Mouse (Mus musculus): ENCODE data around the gene Tmem35b. TPM values are rescaled to one million over a fixed set of nuclear protein-coding genes. Genes with fewer than 3 reads are reported as not detected.
A peak's percentile ranks its signal among the peaks of the same experiment; 100 is the strongest.

The Tmem35b gene
- total RNA-seq, 1 experiment: 3.7 TPM

- H3K9ac ChIP-seq (ENCODE audit: insufficient read depth, low read depth, low read length, poor library complexity, severe bottlenecking): no peak overlapping the region
- H3K27ac ChIP-seq (ENCODE audit: insufficient read depth, low read depth, low read length, poor library complexity, severe bottlenecking): no peak overlapping the region
- TF ChIP-seq ZNF384 (IDR thresholded peaks at IDR 0.05; ENCODE audit: low read depth, low read length) (no peak), HCFC1 (IDR thresholded peaks at IDR 0.05; ENCODE audit: borderline replicate concordance, insufficient read depth, low read length) (no peak), ZC3H11A (IDR thresholded peaks at IDR 0.05; ENCODE audit: borderline replicate concordance, low read depth, low read length) (no peak), CHD2 (IDR thresholded peaks at IDR 0.05; ENCODE audit: low read depth, low read length) (no peak), MAFK (IDR thresholded peaks at IDR 0.05; ENCODE audit: insufficient read depth, low read depth, low read length) (no peak)
- no peaks in the 10 kb centered on the region for H3K9me3 ChIP-seq (ENCODE audit: control insufficient read depth, insufficient read depth, low read depth, low read length)
- in situ Hi-C loops (cut with MboI; ENCODE audit: low sequenced_read_pairs in 2 of 2, unreplicated experiment in 2 of 2): no loop called here
- DNase-seq (ENCODE audit: low read depth, low spot score): no peak
- peaks cover 5 to 14% of the 10 kb centered on the region in 2 experiments for H3K4me1 ChIP-seq (ENCODE audit: control insufficient read depth in 2 of 2, insufficient read depth in 2 of 2, low read length in 2 of 2, poor library complexity in 1 of 2)
- no peak overlapping the region for H3K4me3 ChIP-seq (ENCODE audit: insufficient read depth in 1 of 2, low read depth in 1 of 2, low read length in 2 of 2, poor library complexity in 1 of 2, severe bottlenecking in 1 of 2)
- no peaks in the 10 kb centered on the region for H3K36me3 ChIP-seq (ENCODE audit: control insufficient read depth, insufficient read depth, low read length, poor library complexity, severe bottlenecking)
Observed at GRCm38 (mm10) chr4:127134687-127135086, 11.2 kb downstream of the Tmem35b start.

DNA sequence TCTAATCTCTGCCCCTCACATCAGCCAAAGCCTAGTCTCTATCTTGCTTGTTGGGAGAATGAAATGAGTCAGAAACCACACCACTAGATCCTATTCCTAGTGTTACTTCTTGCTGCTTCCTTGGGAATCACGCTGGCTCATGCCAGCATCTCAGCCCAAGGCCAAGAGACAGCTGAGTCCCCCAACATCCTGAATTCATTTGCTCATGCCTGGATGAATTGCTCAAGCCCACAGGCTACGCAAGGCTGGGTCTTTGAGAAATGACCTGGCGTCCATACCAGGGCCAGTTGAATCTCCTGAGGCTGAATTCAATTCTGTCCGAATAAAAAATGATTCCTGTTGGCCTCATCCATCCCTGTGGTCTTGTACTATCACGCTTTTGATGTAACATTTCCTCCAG is 14.1 kb downstream of the Tmem35b start:
- DNase-seq (ENCODE audit: low read depth, low spot score): no peak
- Histone ChIP-seq H3K36me3 (ENCODE audit: control insufficient read depth, insufficient read depth, low read length, poor library complexity, severe bottlenecking) (no peaks in the 10 kb centered on the region), H3K4me1 (ENCODE audit: control insufficient read depth in 2 of 2, insufficient read depth in 2 of 2, low read length in 2 of 2, poor library complexity in 1 of 2) (peaks cover 5 to 16% of the 10 kb centered on the region in 2 experiments), H3K27ac (ENCODE audit: insufficient read depth, low read depth, low read length, poor library complexity, severe bottlenecking) (no peak overlapping the region), H3K9ac (ENCODE audit: insufficient read depth, low read depth, low read length, poor library complexity, severe bottlenecking) (no peak overlapping the region), H3K4me3 (ENCODE audit: insufficient read depth in 1 of 2, low read depth in 1 of 2, low read length in 2 of 2, poor library complexity in 1 of 2, severe bottlenecking in 1 of 2) (no peak overlapping the region), H3K9me3 (ENCODE audit: control insufficient read depth, insufficient read depth, low read depth, low read length) (no peaks in the 10 kb centered on the region)
- in situ Hi-C loops (cut with MboI; ENCODE audit: low sequenced_read_pairs in 2 of 2, unreplicated experiment in 2 of 2): no loop called here
- TF ChIP-seq MAFK (IDR thresholded peaks at IDR 0.05; ENCODE audit: insufficient read depth, low read depth, low read length) (no peak), ZC3H11A (IDR thresholded peaks at IDR 0.05; ENCODE audit: borderline replicate concordance, low read depth, low read length) (no peak), ZNF384 (IDR thresholded peaks at IDR 0.05; ENCODE audit: low read depth, low read length) (no peak), HCFC1 (IDR thresholded peaks at IDR 0.05; ENCODE audit: borderline replicate concordance, insufficient read depth, low read length) (no peak), CHD2 (IDR thresholded peaks at IDR 0.05; ENCODE audit: low read depth, low read length) (no peak)

DNA sequence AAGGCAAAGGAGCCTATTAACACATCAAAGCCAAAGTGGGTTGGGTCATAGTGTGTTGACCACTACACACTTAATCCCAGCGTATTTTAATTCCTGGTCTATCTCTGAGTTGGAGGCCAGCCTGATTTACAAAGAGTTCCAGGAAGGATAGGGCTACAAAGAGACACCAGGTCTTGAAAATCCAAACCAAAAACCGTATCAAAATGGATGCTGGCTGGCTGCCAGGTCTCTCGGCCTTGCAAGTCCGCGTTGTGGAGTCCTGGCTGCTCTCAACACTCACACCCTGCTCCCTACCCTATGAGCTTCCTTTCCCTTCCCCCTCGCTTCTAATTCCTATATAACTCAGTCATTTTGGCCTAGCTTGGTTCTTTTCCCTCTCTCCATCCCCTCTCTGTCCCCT is 15.0 kb downstream of the Tmem35b start:
- TF ChIP-seq CHD2 (IDR thresholded peaks at IDR 0.05; ENCODE audit: low read depth, low read length) (no peak), ZNF384 (IDR thresholded peaks at IDR 0.05; ENCODE audit: low read depth, low read length) (no peak), ZC3H11A (IDR thresholded peaks at IDR 0.05; ENCODE audit: borderline replicate concordance, low read depth, low read length) (no peak), MAFK (IDR thresholded peaks at IDR 0.05; ENCODE audit: insufficient read depth, low read depth, low read length) (no peak), HCFC1 (IDR thresholded peaks at IDR 0.05; ENCODE audit: borderline replicate concordance, insufficient read depth, low read length) (no peak)
- H3K27ac ChIP-seq (ENCODE audit: insufficient read depth, low read depth, low read length, poor library complexity, severe bottlenecking): no peak overlapping the region; the same call in 1 of the 2 replicates

DNA sequence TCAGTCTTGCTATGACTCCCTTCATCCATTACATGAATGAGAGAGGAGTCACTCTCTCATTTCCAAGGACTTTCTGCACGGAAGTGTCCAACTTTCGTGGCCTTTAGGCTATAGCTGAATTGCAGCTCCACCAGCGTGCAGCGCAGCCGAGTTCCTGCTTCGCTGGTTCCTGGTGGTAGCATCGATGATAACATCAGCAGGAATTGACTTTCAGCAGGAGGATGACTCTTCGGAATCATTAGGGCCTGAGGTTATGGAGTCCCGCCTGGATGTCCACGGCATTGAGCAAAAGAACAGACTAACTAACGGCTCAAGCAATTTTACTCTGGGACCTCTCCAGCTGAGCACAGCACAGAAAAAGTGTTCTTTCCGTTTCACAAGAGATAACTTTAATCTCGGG is 26.5 kb downstream of the Tmem35b start:
- in situ Hi-C loops (cut with MboI; ENCODE audit: low sequenced_read_pairs in 2 of 2, unreplicated experiment in 2 of 2): loop anchor here in 1 of 2 experiments (10.0 kb wide), 1 partner anchor 95 kb away; the partner anchor contains the start of gene Smim12
- Histone ChIP-seq H3K4me3 (ENCODE audit: insufficient read depth in 1 of 2, low read depth in 1 of 2, low read length in 2 of 2, poor library complexity in 1 of 2, severe bottlenecking in 1 of 2) (peak overlapping the region in 1 of 2 experiments; percentile 5; a peak in 1 of 4 replicates), H3K36me3 (ENCODE audit: control insufficient read depth, insufficient read depth, low read length, poor library complexity, severe bottlenecking) (no peaks in the 10 kb centered on the region), H3K4me1 (ENCODE audit: control insufficient read depth in 2 of 2, insufficient read depth in 2 of 2, low read length in 2 of 2, poor library complexity in 1 of 2) (0 out of 4 replicates have a peak, but pooled peaks cover 0 to 2% of the 10 kb centered on the region in 2 experiments), H3K9me3 (ENCODE audit: control insufficient read depth, insufficient read depth, low read depth, low read length) (no peaks in the 10 kb centered on the region), H3K9ac (ENCODE audit: insufficient read depth, low read depth, low read length, poor library complexity, severe bottlenecking) (no peak overlapping the region), H3K27ac (ENCODE audit: insufficient read depth, low read depth, low read length, poor library complexity, severe bottlenecking) (no peak overlapping the region)
- no peak for TF ChIP-seq CHD2 (IDR thresholded peaks at IDR 0.05; ENCODE audit: low read depth, low read length)
- TF ChIP-seq MAFK (IDR thresholded peaks at IDR 0.05; ENCODE audit: insufficient read depth, low read depth, low read length): no peak
- no peak for TF ChIP-seq ZNF384 (IDR thresholded peaks at IDR 0.05; ENCODE audit: low read depth, low read length)
- TF ChIP-seq HCFC1 (IDR thresholded peaks at IDR 0.05; ENCODE audit: borderline replicate concordance, insufficient read depth, low read length): no peak
- TF ChIP-seq ZC3H11A (IDR thresholded peaks at IDR 0.05; ENCODE audit: borderline replicate concordance, low read depth, low read length): no peak
- DNase-seq (ENCODE audit: low read depth, low spot score): no peak

More for the DNA sequence above, 15.0 kb downstream of the Tmem35b start:
- DNase-seq (ENCODE audit: low read depth, low spot score): peak; percentile 57
- no peaks in the 10 kb centered on the region for H3K9me3 ChIP-seq (ENCODE audit: control insufficient read depth, insufficient read depth, low read depth, low read length)
- peaks cover 5 to 16% of the 10 kb centered on the region in 2 experiments for H3K4me1 ChIP-seq (ENCODE audit: control insufficient read depth in 2 of 2, insufficient read depth in 2 of 2, low read length in 2 of 2, poor library complexity in 1 of 2)
- no peak overlapping the region for H3K9ac ChIP-seq (ENCODE audit: insufficient read depth, low read depth, low read length, poor library complexity, severe bottlenecking)
- H3K4me3 ChIP-seq (ENCODE audit: insufficient read depth in 1 of 2, low read depth in 1 of 2, low read length in 2 of 2, poor library complexity in 1 of 2, severe bottlenecking in 1 of 2): no peak overlapping the region
- in situ Hi-C loops (cut with MboI; ENCODE audit: low sequenced_read_pairs in 2 of 2, unreplicated experiment in 2 of 2): no loop called here
- H3K36me3 ChIP-seq (ENCODE audit: control insufficient read depth, insufficient read depth, low read length, poor library complexity, severe bottlenecking): no peaks in the 10 kb centered on the region

Measured in ES-E14 (cell line).